Mouse (Mus musculus) right cerebral cortex, postnatal 14 days (tissue): Measurements from ENCODE around the gene Igf2bp3.

Experiments
- DNase-seq: peaks from one replicate; pipeline ENCODE4 v3.0.0; 2022

The Igf2bp3 gene

GRCm38 (mm10) chr6:49173265-49173664 is 41.5 kb downstream of the Igf2bp3 start:
- no peak for DNase-seq

- no peak for DNase-seq
Measured at GRCm38 (mm10) chr6:49171216-49171615, 43.5 kb downstream of the Igf2bp3 start.

- DNase-seq: no peak
Measured at GRCm38 (mm10) chr6:49168648-49169047, 46.1 kb downstream of the Igf2bp3 start.

- DNase-seq: no peak
Measured at GRCm38 (mm10) chr6:49167406-49167805, 47.4 kb downstream of the Igf2bp3 start.

GRCm38 (mm10) chr6:49166318-49166717 is 48.4 kb downstream of the Igf2bp3 start:
- DNase-seq: no peak

GRCm38 (mm10) chr6:49165855-49166254 is 48.9 kb downstream of the Igf2bp3 start:
- DNase-seq: no peak

GRCm38 (mm10) chr6:49165101-49165500 is 49.7 kb downstream of the Igf2bp3 start:
- DNase-seq: no peak

GRCm38 (mm10) chr6:49164701-49165100 is 50.1 kb downstream of the Igf2bp3 start:
- no peak for DNase-seq

- no peak for DNase-seq
Measured at GRCm38 (mm10) chr6:49159971-49160370, 54.8 kb downstream of the Igf2bp3 start.

- no peak for DNase-seq
Measured at GRCm38 (mm10) chr6:49156826-49157175, 58.0 kb downstream of the Igf2bp3 start.

- no peak for DNase-seq
Measured at GRCm38 (mm10) chr6:49156170-49156825, 58.5 kb downstream of the Igf2bp3 start.

GRCm38 (mm10) chr6:49151465-49151864 is 63.3 kb downstream of the Igf2bp3 start:
- no peak for DNase-seq

GRCm38 (mm10) chr6:49150349-49151229 is 64.2 kb downstream of the Igf2bp3 start:
- no peak for DNase-seq

GRCm38 (mm10) chr6:49149202-49149930 is 65.4 kb downstream of the Igf2bp3 start:
- DNase-seq: no peak

- DNase-seq: no peak
Measured at GRCm38 (mm10) chr6:49148781-49149180, 66.0 kb downstream of the Igf2bp3 start.

- no peak for DNase-seq
Measured at GRCm38 (mm10) chr6:49148368-49148767, 66.4 kb downstream of the Igf2bp3 start.

GRCm38 (mm10) chr6:49146461-49146860 is 68.3 kb downstream of the Igf2bp3 start:
- no peak for DNase-seq

GRCm38 (mm10) chr6:49142428-49142827 is 72.3 kb downstream of the Igf2bp3 start:
- no peak for DNase-seq

- DNase-seq: no peak
Measured at GRCm38 (mm10) chr6:49141125-49141524, 73.6 kb downstream of the Igf2bp3 start.

- DNase-seq: peak; percentile 8
Measured at GRCm38 (mm10) chr6:49138159-49139051, 76.4 kb downstream of the Igf2bp3 start.

GRCm38 (mm10) chr6:49136739-49137138 is 78.0 kb downstream of the Igf2bp3 start:
- no peak for DNase-seq

- DNase-seq: no peak
Measured at GRCm38 (mm10) chr6:49132352-49133090, 82.2 kb downstream of the Igf2bp3 start.
